Mouse (Mus musculus) C2C12 (cell line): ENCODE measurements around the gene Kif26b. TPM values are rescaled to one million over a fixed set of nuclear protein-coding genes. Genes with fewer than 3 reads are reported as not detected.

Experiments used
- H3K27me3 ChIP-seq: one replicate; pipeline ENCODE4 v1.6.1; 2011; ENCODE audit not compliant: control insufficient read depth, insufficient read depth, insufficient read length
- H3K36me3 ChIP-seq: one replicate; pipeline ENCODE4 v1.6.1; 2011; ENCODE audit not compliant: control insufficient read depth, insufficient read depth
- H3K4me3 ChIP-seq: one replicate; pipeline ENCODE4 v1.5.1; 2011; ENCODE audit warnings: mild to moderate bottlenecking, control low read depth; ENCODE audit not compliant: poor library complexity, insufficient read depth, severe bottlenecking
- H3K79me2 ChIP-seq: one replicate; pipeline ENCODE4 v1.6.1; 2011; ENCODE audit not compliant: control insufficient read depth, insufficient read depth
- H3K79me3 ChIP-seq: one replicate; pipeline ENCODE4 v1.6.1; 2011; ENCODE audit warnings: low read depth, control low read depth
- H3ac ChIP-seq: one replicate; pipeline ENCODE3; 2011; ENCODE audit warnings: low read depth; ENCODE audit not compliant: control insufficient read depth, insufficient read length
- CEBPB ChIP-seq: IDR thresholded peaks from one replicate; pipeline ENCODE4 v1.6.1; 2011; ENCODE audit warnings: low read depth, mild to moderate bottlenecking, control low read depth, moderate library complexity
- CTCF ChIP-seq: IDR thresholded peaks from one replicate; pipeline ENCODE4 v1.5.1; 2011; ENCODE audit not compliant: control insufficient read depth, insufficient read depth, insufficient read length
- FOSL1 ChIP-seq: IDR thresholded peaks from one replicate; pipeline ENCODE4 v1.8.0; 2011; ENCODE audit warnings: mild to moderate bottlenecking, low read length; ENCODE audit not compliant: poor library complexity, insufficient read depth, severe bottlenecking
- MAX ChIP-seq: IDR thresholded peaks from one replicate; pipeline ENCODE4 v1.6.1; 2011; ENCODE audit warnings: mild to moderate bottlenecking, control low read depth
- MYOD1 ChIP-seq: IDR thresholded peaks from one replicate; pipeline ENCODE4 v1.6.1; 2011; ENCODE audit warnings: low read depth; ENCODE audit not compliant: control insufficient read depth, insufficient read length
- MYOG ChIP-seq: IDR thresholded peaks from one replicate; pipeline ENCODE4 v1.6.1; 2011; ENCODE audit not compliant: control insufficient read depth, insufficient read length; ENCODE audit errors: extremely low read depth
- USF1 ChIP-seq: IDR thresholded peaks from one replicate; pipeline ENCODE4 v1.6.1; 2011; ENCODE audit warnings: low read depth, mild to moderate bottlenecking, control low read depth, moderate library complexity
- polyA plus RNA-seq: library from polyadenylated mRNA; unstranded; fragments of >200 nt; fragmentation: generic; extraction: Trizol; gene quantifications from one replicate; pipeline ENCODE4 v1.2.1, GENCODE M21; 2012; ENCODE audit warnings: missing spikeins

Kif26b gene
- polyA plus RNA-seq, 1 experiment = 1.8 TPM

GRCm38 (mm10) chr1:178893229-178894080, 364.5 kb downstream of the Kif26b start:
- no peak for TF ChIP-seq CTCF
- TF ChIP-seq USF1 = no peak
- no peak for TF ChIP-seq MAX
- TF ChIP-seq MYOG = no peak
- Histone ChIP-seq H3K36me3 (no peaks in the 10 kb centered on the region), H3ac (no peak overlapping the region), H3K27me3 (no peaks in the 10 kb centered on the region), H3K79me2 (no peaks in the 10 kb centered on the region), H3K79me3 (no peaks in the 10 kb centered on the region), H3K4me3 (no peak overlapping the region)

GRCm38 (mm10) chr1:178894081-178894401, 365.1 kb downstream of the Kif26b start:
- H3ac ChIP-seq = no peak overlapping the region
- no peak overlapping the region for H3K4me3 ChIP-seq
- H3K79me2 ChIP-seq = no peaks in the 10 kb centered on the region
- H3K36me3 ChIP-seq = no peaks in the 10 kb centered on the region
- H3K79me3 ChIP-seq = no peaks in the 10 kb centered on the region
- no peaks in the 10 kb centered on the region for H3K27me3 ChIP-seq
- TF ChIP-seq CEBPB (no peak), USF1 (no peak), MYOD1 (no peak), CTCF (no peak), FOSL1 (no peak), MYOG (no peak), MAX (no peak)

- Histone ChIP-seq H3ac (no peak overlapping the region), H3K27me3 (no peaks in the 10 kb centered on the region), H3K4me3 (no peak overlapping the region), H3K79me2 (no peaks in the 10 kb centered on the region), H3K79me3 (no peaks in the 10 kb centered on the region), H3K36me3 (no peaks in the 10 kb centered on the region)
- TF ChIP-seq CTCF (no peak), CEBPB (no peak), MYOD1 (no peak), MYOG (no peak), FOSL1 (no peak), MAX (no peak), USF1 (no peak)
Measured at GRCm38 (mm10) chr1:178895674-178896073, 366.7 kb downstream of the Kif26b start.

GRCm38 (mm10) chr1:178910951-178911350, 382.0 kb downstream of the Kif26b start:
- no peak for TF ChIP-seq FOSL1
- TF ChIP-seq MYOG = no peak
- no peak for TF ChIP-seq MYOD1
- TF ChIP-seq USF1 = no peak
- no peak for TF ChIP-seq CTCF
- no peak for TF ChIP-seq MAX
- no peak for TF ChIP-seq CEBPB
- Histone ChIP-seq H3K79me2 (no peaks in the 10 kb centered on the region), H3K4me3 (no peak overlapping the region), H3ac (no peak overlapping the region), H3K27me3 (no peaks in the 10 kb centered on the region), H3K79me3 (no peaks in the 10 kb centered on the region), H3K36me3 (no peaks in the 10 kb centered on the region)

- Histone ChIP-seq H3K36me3 (no peaks in the 10 kb centered on the region), H3K4me3 (no peak overlapping the region), H3ac (no peak overlapping the region), H3K79me2 (no peaks in the 10 kb centered on the region), H3K79me3 (no peaks in the 10 kb centered on the region), H3K27me3 (no peaks in the 10 kb centered on the region)
- TF ChIP-seq USF1 (no peak), CTCF (no peak), MYOG (no peak), CEBPB (no peak), MAX (no peak), MYOD1 (no peak), FOSL1 (no peak)
Measured at GRCm38 (mm10) chr1:178912936-178913716, 384.2 kb downstream of the Kif26b start.

GRCm38 (mm10) chr1:178915056-178915455, 386.1 kb downstream of the Kif26b start:
- Histone ChIP-seq H3K79me2 (no peaks in the 10 kb centered on the region), H3K79me3 (no peaks in the 10 kb centered on the region), H3ac (no peak overlapping the region), H3K36me3 (no peaks in the 10 kb centered on the region), H3K4me3 (no peak overlapping the region), H3K27me3 (no peaks in the 10 kb centered on the region)
- TF ChIP-seq FOSL1 (no peak), CEBPB (no peak), MAX (no peak), CTCF (no peak)
